Mouse (Mus musculus) testis, adult 2 months (tissue): ENCODE measurements around the gene Dhtkd1.

Experiments used
- CTCF ChIP-seq: fragments of 200-500 bp; IDR thresholded peaks from 2 replicates; pipeline ENCODE4 v1.5.1; 2012; ENCODE audit warnings: low read depth, mild to moderate bottlenecking, inconsistent platforms, low read length, moderate library complexity; ENCODE audit not compliant: control insufficient read depth, insufficient read depth, insufficient replicate concordance
- POLR2A ChIP-seq: fragments of 200-500 bp; IDR thresholded peaks from 2 replicates; pipeline ENCODE4 v1.6.1; 2012; ENCODE audit warnings: low read depth, mild to moderate bottlenecking, inconsistent platforms, low read length, moderate library complexity; ENCODE audit not compliant: control insufficient read depth

DNA sequence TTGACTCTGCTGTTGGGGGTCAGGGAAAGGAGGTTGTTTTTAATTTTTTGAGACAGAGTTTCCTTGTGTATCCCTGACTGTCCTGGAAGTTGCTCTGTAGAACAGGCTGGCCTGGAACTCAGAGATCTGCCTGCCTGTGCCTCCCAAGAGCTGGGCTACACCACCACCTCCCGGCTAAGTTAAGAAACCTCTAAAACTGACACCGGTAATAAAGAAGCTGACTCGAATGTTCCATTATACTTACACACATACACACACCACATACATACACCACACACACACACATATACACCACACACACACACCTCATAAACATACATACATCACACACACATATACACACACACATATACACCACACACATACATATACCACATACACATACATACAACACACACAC lies 7.7 kb downstream of the Dhtkd1 start:
- no peak for TF ChIP-seq CTCF
- TF ChIP-seq POLR2A = no peak
